Mouse (Mus musculus) stomach, postnatal 0 days (tissue): ENCODE measurements around the gene Tagap. TPM values are rescaled to one million over a fixed set of nuclear protein-coding genes. Genes with fewer than 3 reads are reported as not detected.
"Not testable (repeated sequence)": the region's sequence is repeated elsewhere in the genome, so short reads cannot be mapped to it uniquely, and the experiment has no call there.

Experiments used
- ATAC-seq: fragments of 200-750 bp; cut with Nextera tagmentation; 2 replicates; pipeline ENCODE4 v1.8.0; 2017; ENCODE audit not compliant: low FRiP score, low TSS enrichment
- DNase-seq: peaks from one replicate; pipeline ENCODE4 v3.0.0-alpha.2; 2016; ENCODE audit warnings: low spot score
- H3K27ac ChIP-seq: fragments of 300-500 bp; sonication (generic); replicated peaks from 2 replicates; pipeline ENCODE4 v1.5.1; 2014; ENCODE audit warnings: mild to moderate bottlenecking, control low read depth
- H3K27me3 ChIP-seq: fragments of 300-500 bp; sonication (generic); 2 replicates; pipeline ENCODE4 v1.6.1; 2014; ENCODE audit warnings: low read length; ENCODE audit not compliant: control insufficient read depth, insufficient read depth
- H3K36me3 ChIP-seq: fragments of 300-500 bp; sonication (generic); 2 replicates; pipeline ENCODE4 v1.6.1; 2014; ENCODE audit warnings: low read length, mixed read lengths; ENCODE audit not compliant: control insufficient read depth, insufficient read depth
- H3K4me1 ChIP-seq: fragments of 300-500 bp; sonication (generic); replicated peaks from 2 replicates; pipeline ENCODE4 v1.6.1; 2014; ENCODE audit warnings: antibody characterized with exemption; ENCODE audit not compliant: control insufficient read depth, insufficient read depth
- H3K4me2 ChIP-seq: fragments of 300-500 bp; sonication (generic); replicated peaks from 2 replicates; pipeline ENCODE4 v1.6.1; 2014; ENCODE audit warnings: low read depth, mild to moderate bottlenecking, control low read depth, moderate library complexity
- H3K4me3 ChIP-seq: fragments of 300-500 bp; sonication (generic); 2 replicates; pipeline ENCODE4 v1.5.1; 2014; ENCODE audit warnings: low read depth, low read length, control low read depth
- H3K9ac ChIP-seq: fragments of 300-500 bp; sonication (generic); 2 replicates; pipeline ENCODE4 v1.6.1; 2014; ENCODE audit warnings: mild to moderate bottlenecking, low read length, control low read depth, mixed read lengths
- H3K9me3 ChIP-seq: fragments of 300-500 bp; sonication (generic); 2 replicates; pipeline ENCODE4 v1.6.1; 2016; ENCODE audit warnings: low read length; ENCODE audit not compliant: control insufficient read depth
- WGBS: fragments of 180-500 bp; shearing (Covaris S2); extraction: QIAGEN DNeasy Blood & Tissue Kit; methylation state at CpG from one replicate; pipeline ENCODE4 v1.1.7; 2014; 5-methylcytosine and 5-hydroxymethylcytosine counted together
- polyA plus RNA-seq: library from polyadenylated mRNA; unstranded; fragments of >200 nt; fragmentation: Nextera tagmentation; extraction: Ambion mirVana; gene quantifications from 2 replicates; pipeline ENCODE4 v1.2.1, GENCODE M21; 2015

Tagap gene
- polyA plus RNA-seq, 1 experiment from 2014 or later: 0.61 TPM

DNA sequence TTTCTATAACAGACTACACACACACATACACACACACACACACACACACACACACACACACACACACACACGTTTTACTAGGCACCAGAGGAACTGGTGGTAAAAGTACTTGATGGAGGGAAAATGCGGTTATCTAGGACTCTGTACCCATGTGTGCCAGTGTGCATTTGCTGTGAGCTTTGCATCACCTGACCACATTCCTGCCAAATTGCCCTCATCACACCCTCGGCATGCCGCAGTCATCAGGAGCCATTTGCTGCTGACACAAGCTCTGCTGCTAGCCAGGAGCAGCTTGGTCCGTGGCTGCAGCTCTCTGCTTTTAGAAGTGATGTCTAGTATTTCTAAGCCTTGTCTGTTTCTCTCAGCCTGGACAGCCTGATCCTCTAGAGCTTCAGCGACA lies 44.0 kb downstream of the Tagap start:
- not testable (repeated sequence) for H3K4me1 ChIP-seq, H3K27ac ChIP-seq, H3K36me3 ChIP-seq, H3K27me3 ChIP-seq, H3K9me3 ChIP-seq, H3K9ac ChIP-seq, H3K4me2 ChIP-seq, DNase-seq, H3K4me3 ChIP-seq
- WGBS: 44% methylated on average over 1 of the region's 6 CpGs
- ATAC-seq: peak; percentile 38; the same call in 1 of the 2 replicates

DNA sequence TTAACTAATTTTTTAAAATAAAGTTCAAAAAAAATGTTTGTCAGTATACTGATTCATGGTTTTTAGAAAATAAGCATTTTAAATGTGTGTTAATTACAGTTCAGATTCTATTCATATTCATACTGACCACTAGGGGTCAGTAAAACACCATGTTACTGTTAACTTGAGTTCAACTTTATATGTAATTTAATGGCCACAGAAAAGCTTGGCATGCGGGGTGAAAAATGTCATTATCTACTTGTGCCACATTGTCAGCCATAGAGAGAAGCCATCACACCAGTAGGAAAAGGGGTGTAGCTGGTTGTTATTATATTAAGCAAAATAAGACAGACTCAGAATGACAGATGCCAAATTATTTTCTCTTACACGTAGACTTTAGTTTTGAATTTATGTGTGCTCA lies 57.7 kb downstream of the Tagap start:
- not testable (repeated sequence) for H3K4me2 ChIP-seq, H3K4me3 ChIP-seq, H3K9ac ChIP-seq, DNase-seq, H3K27me3 ChIP-seq, H3K4me1 ChIP-seq, H3K36me3 ChIP-seq, H3K27ac ChIP-seq, H3K9me3 ChIP-seq, ATAC-seq
- 88% methylated on average over 1 of the region's 2 CpGs for WGBS

Other genes starting within 250 kb of the Tagap start
- 25.7 and 27.0 TPM in 2 replicates for gene Fndc1, start 98.7 kb upstream of the Tagap start, polyA plus RNA-seq
- gene Rsph3a, start 19.6 kb downstream of the Tagap start, polyA plus RNA-seq: 32.6 and 38.5 TPM in 2 replicates
- gene Gm49673, start 221.8 kb downstream of the Tagap start, polyA plus RNA-seq: 0.23 TPM in 1 of 2 replicates, not detected in the other
- gene Rnaset2a, start 222.1 kb downstream of the Tagap start, polyA plus RNA-seq: 43.3 and 44.8 TPM in 2 replicates
- gene Fgfr1op, start 239.5 kb downstream of the Tagap start, polyA plus RNA-seq: 12.7 and 12.8 TPM in 2 replicates